Mouse (Mus musculus): Measurements from ENCODE around the gene Scel.

The Scel gene

GRCm38 (mm10) chr14:103513473-103513811 lies 300 bp downstream of the Scel start:
- DNase-seq (ENCODE audit: low read depth) = no peak

GRCm38 (mm10) chr14:103515419-103515818 lies 2.3 kb downstream of the Scel start:
- DNase-seq (ENCODE audit: low read depth) = no peak

- DNase-seq (ENCODE audit: low read depth) = no peak
Measured at GRCm38 (mm10) chr14:103526286-103526685, 13.1 kb downstream of the Scel start.

- DNase-seq (ENCODE audit: low read depth) = no peak
Measured at GRCm38 (mm10) chr14:103529733-103530367, 16.7 kb downstream of the Scel start.

- DNase-seq (ENCODE audit: low read depth) = no peak
Measured at GRCm38 (mm10) chr14:103531722-103532341, 18.7 kb downstream of the Scel start.

- DNase-seq (ENCODE audit: low read depth) = no peak
Measured at GRCm38 (mm10) chr14:103535511-103536024, 22.4 kb downstream of the Scel start.

- no peak for DNase-seq (ENCODE audit: low read depth)
Measured at GRCm38 (mm10) chr14:103536334-103536733, 23.2 kb downstream of the Scel start.

GRCm38 (mm10) chr14:103537355-103538056 lies 24.4 kb downstream of the Scel start:
- peak; percentile 34 for DNase-seq (ENCODE audit: low read depth)

GRCm38 (mm10) chr14:103539796-103540195 lies 26.7 kb downstream of the Scel start:
- DNase-seq (ENCODE audit: low read depth) = no peak

GRCm38 (mm10) chr14:103541679-103542078 lies 28.5 kb downstream of the Scel start:
- no peak for DNase-seq (ENCODE audit: low read depth)

- no peak for DNase-seq (ENCODE audit: low read depth)
Measured at GRCm38 (mm10) chr14:103543304-103544079, 30.4 kb downstream of the Scel start.

GRCm38 (mm10) chr14:103545734-103546133 lies 32.6 kb downstream of the Scel start:
- DNase-seq (ENCODE audit: low read depth) = no peak

GRCm38 (mm10) chr14:103546246-103546645 lies 33.1 kb downstream of the Scel start:
- no peak for DNase-seq (ENCODE audit: low read depth)

GRCm38 (mm10) chr14:103548220-103548619 lies 35.1 kb downstream of the Scel start:
- DNase-seq (ENCODE audit: low read depth) = no peak

GRCm38 (mm10) chr14:103550480-103550879 lies 37.3 kb downstream of the Scel start:
- DNase-seq (ENCODE audit: low read depth) = peak; percentile 45

GRCm38 (mm10) chr14:103550921-103551320 lies 37.8 kb downstream of the Scel start:
- no peak for DNase-seq (ENCODE audit: low read depth)

- DNase-seq (ENCODE audit: low read depth) = no peak
Measured at GRCm38 (mm10) chr14:103551921-103552320, 38.8 kb downstream of the Scel start.

GRCm38 (mm10) chr14:103552379-103552778 lies 39.2 kb downstream of the Scel start:
- no peak for DNase-seq (ENCODE audit: low read depth)

- DNase-seq (ENCODE audit: low read depth) = no peak
Measured at GRCm38 (mm10) chr14:103556609-103557008, 43.5 kb downstream of the Scel start.

GRCm38 (mm10) chr14:103561383-103562096 lies 48.4 kb downstream of the Scel start:
- no peak for DNase-seq (ENCODE audit: low read depth)

GRCm38 (mm10) chr14:103567957-103568356 lies 54.8 kb downstream of the Scel start:
- DNase-seq (ENCODE audit: low read depth) = no peak

GRCm38 (mm10) chr14:103568433-103568832 lies 55.3 kb downstream of the Scel start:
- DNase-seq (ENCODE audit: low read depth) = no peak
